Mouse (Mus musculus) spleen, adult 2 months (tissue): ENCODE data around the gene Traf7.

Experiments
- CTCF ChIP-seq: fragments of 200-500 bp; IDR thresholded peaks from 2 replicates; pipeline ENCODE4 v1.5.1; 2011; ENCODE audit warnings: mild to moderate bottlenecking, inconsistent platforms; ENCODE audit not compliant: insufficient read depth, insufficient read length, insufficient replicate concordance; ENCODE audit errors: extremely low read depth
- POLR2A ChIP-seq: fragments of 200-500 bp; IDR thresholded peaks from 2 replicates; pipeline ENCODE4 v1.6.1; 2011; ENCODE audit warnings: low read depth, low read length, inconsistent platforms

DNA sequence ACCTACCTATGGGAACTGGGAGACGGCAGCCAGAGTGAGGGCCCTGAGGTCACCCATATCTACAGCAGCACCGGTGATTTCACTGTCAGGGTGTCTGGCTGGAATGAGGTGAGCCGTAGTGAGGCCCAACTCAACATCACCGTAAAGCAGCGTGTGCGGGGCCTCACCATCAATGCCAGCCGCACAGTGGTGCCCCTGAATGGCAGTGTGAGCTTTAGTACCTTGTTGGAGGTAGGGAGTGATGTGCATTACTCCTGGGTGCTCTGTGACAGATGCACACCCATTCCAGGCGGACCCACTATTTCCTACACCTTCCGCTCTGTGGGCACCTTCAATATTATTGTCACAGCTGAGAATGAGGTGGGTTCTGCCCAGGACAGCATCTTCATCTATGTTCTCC, 46.1 kb upstream of the Traf7 start:
- no peak for TF ChIP-seq CTCF
- no peak for TF ChIP-seq POLR2A
